Mouse (Mus musculus): ENCODE data around the gene Nde1.
A peak's percentile ranks its signal among the peaks of the same experiment; 100 is the strongest.
"Not testable (repeated sequence)": the region's sequence is repeated elsewhere in the genome, so short reads cannot be mapped to it uniquely, and the experiment has no call there.

Gene Nde1

DNA sequence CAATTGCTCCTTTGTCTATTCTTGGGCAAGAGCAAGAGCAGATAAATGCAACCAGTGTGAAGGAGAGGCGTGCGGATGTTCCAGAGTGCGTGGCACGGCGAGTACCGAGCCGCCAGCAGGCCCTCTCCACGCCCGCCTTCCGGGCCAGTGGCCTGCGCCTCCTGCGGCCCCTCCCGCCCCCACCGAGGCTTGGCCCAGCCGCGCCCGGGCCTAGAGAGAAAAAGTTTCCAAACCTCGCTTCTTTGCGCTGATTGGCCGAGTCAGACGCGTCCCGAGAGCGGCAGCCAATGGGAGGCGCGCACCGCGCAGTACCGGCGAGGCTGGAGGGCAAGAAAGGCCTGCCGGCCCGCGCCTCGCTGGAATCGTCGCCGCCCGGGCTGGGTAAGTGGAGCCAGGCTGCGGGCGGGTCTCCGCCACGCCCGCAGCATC is at the start of gene Nde1, which contains the start of gene Marf1:
Nde1 (plus strand) TSS at position 288 of the 429 bp plus-strand sequence.
Marf1 (minus strand) TSS at position 364 of the 429 bp plus-strand sequence.
- peak; percentile 76 for DNase-seq (ENCODE audit: extremely low read depth, low read depth)

GRCm38 (mm10) chr16:14117299-14117698 is 45.8 kb upstream of the Nde1 start:
- DNase-seq (ENCODE audit: extremely low read depth, low read depth): peak; percentile 60

- no peak for DNase-seq (ENCODE audit: extremely low read depth, low read depth)
Observed at GRCm38 (mm10) chr16:14120941-14121340, 42.1 kb upstream of the Nde1 start.

DNA sequence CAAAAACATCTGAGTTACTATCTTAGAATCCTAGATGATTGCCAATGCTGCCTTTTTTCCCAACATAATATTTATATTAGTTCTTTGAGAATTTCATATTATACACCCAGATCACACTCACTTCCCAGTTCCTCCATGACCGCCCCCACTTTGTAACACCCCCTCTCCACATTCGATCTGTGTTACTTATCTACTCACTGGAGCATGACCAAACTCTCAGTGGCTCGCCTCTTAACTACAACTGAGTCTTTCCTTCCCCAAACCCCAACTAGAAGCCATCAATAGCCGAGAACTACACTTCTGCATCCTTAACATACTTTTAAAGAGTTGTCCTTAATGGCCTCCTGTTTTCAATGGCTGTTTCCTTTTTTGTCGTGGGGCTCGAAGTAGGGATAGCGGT is 41.5 kb upstream of the Nde1 start:
- peak; percentile 27 for DNase-seq (ENCODE audit: extremely low read depth, low read depth)

DNA sequence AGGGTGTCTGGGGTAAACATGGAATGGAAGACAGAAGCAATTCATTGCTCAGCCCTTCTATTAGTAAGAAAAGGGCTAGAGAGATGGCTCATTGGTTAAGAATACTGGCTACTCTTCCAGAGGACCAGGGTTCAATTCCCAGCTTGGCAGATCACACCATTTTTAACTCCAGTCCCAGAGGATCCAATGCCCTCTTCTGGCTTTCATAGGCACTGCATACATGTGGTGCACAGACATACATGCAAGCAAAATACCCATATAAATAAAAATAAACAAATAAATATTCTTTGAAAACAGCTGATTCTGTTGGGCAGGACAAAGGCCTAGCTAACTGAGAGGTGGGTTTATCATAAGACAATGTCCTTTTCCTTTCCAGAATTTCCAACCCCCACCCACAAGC is 40.5 kb upstream of the Nde1 start:
- DNase-seq (ENCODE audit: extremely low read depth, low read depth): no peak

GRCm38 (mm10) chr16:14123901-14124300 is 39.2 kb upstream of the Nde1 start:
- no peak for DNase-seq (ENCODE audit: extremely low read depth, low read depth)

GRCm38 (mm10) chr16:14124709-14125108 is 38.4 kb upstream of the Nde1 start:
- no peak for DNase-seq (ENCODE audit: extremely low read depth, low read depth)

GRCm38 (mm10) chr16:14125253-14125652 is 37.8 kb upstream of the Nde1 start:
- no peak for DNase-seq (ENCODE audit: extremely low read depth, low read depth)

DNA sequence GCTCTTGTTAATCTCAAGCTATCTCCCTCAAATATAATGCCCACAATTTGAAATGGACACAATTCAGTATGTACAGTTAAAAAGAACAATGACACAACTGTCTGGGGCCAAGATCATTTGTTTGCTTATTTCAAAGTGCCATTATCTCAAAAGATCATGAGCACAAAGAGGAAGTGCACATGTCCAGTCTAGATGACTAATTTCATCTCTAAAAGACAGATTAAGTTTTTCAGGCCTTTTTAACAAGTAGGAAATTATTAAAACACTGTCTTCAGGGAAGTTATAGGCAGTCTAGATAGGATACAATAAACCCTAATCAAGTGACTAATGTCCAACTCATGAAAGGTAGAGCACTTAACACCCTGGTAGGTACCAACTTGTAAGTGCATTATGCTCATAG is 34.1 kb upstream of the Nde1 start:
- no peak for DNase-seq (ENCODE audit: extremely low read depth, low read depth)

DNA sequence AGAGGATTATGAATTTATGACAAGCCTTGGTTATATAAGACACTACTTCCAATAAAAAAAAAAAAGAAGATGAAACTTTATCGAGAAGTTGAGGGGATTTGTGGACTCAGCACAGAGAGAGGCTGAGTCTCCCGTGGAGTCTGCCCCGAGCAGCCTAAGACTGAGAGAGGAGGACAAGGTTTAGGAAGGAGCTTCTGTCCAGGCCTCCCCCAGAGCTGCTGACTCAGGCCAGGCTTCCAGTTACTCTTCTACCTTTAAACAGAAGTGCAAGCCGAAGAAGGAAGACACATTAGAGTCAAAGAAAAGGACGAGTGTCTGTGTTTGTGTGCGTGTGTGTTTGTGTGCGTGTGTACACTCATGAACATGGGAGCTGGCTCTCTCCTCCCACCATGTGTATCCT is 32.3 kb upstream of the Nde1 start:
- DNase-seq (ENCODE audit: extremely low read depth, low read depth): no peak

DNA sequence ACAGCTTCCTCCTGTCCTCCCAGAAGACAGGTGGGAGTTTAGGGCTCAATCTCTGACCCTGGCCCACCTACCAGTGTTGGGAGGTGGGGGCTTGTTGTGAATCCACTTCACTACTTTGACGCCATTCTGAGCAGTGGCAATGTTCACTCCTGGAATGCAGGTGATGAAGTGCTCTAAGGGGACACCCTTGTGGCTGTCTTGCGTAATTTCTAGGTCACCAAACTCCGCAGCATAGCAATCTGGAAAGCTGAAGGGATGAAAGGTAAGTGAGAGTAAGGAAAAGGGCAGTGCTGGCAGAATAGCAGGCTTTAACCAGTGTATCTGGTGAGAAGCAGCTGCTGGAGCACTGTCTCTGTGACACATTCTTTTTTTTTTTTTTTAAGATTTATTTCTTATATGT is 31.7 kb upstream of the Nde1 start:
- DNase-seq (ENCODE audit: extremely low read depth, low read depth): no peak

DNA sequence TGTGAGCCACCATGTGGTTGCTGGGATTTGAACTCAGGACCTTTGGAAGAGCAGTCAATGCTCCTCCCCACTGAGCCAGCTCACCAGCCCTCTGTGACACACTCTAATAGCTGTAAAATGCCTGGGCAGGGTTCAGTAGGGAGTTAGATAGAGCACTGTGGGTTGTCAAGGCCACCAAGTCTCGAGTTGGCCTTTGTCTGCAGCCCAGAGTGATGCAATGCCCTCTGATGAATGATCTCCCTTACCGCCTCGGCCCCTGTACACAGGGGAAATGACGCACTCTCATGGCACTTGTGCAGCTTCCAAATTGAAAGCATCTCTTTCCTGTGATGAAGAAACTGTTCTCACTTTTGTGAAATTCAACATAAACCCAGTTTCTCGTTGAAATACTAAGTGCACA is 31.2 kb upstream of the Nde1 start:
- DNase-seq (ENCODE audit: extremely low read depth, low read depth): no peak

GRCm38 (mm10) chr16:14135014-14135413 is 28.1 kb upstream of the Nde1 start:
- no peak for DNase-seq (ENCODE audit: extremely low read depth, low read depth)

DNA sequence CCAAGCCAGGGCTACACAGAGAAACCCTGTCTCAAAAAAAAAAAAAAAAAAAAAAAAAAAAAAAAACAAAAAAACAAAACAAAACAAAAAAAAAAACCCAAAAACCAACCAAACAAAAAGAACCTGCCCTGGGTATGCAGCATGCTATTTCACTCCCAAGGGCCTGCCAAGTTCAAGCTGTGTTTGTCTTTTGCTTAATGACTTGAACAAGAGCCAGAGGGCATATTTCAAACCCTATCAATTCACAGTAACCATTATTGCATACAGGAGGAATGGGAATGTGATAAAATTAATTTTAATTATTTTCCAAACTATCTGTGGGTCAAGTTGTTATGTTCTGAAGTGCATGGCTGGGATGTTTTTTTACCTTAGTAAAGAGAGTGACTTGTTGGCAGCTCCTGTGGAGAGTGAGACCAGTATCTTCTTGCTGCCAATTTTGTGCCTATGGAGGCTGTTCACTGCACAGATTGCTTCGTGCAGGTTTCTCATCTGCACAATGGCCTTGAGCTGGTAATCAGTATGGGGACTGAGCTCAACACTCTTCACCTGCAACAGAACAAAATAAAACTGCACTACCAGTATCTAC is 25.0 kb upstream of the Nde1 start:
- DNase-seq (ENCODE audit: extremely low read depth, low read depth): no peak

GRCm38 (mm10) chr16:14139106-14139505 is 24.0 kb upstream of the Nde1 start:
- DNase-seq (ENCODE audit: extremely low read depth, low read depth): no peak

DNA sequence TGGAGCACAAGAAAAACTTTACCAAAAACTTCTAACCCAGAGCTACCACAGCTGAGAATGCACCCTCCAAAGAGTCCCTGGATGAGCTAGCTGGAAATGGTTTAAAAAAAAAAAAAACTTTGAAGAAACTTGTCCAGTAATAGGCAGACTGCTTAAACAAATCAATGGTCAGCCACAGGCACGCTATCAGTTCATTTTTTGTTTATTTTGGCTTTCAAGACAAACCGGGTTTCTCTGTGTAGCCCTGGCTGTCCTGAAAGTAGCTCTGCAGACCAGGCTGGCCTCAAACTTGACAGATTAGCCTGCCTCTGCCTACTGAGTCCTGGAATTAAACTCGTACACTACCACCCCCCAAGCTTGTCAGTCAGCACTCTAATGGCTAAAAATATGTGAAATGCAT is 19.8 kb upstream of the Nde1 start:
- no peak for DNase-seq (ENCODE audit: extremely low read depth, low read depth)

GRCm38 (mm10) chr16:14147712-14148111 is 15.4 kb upstream of the Nde1 start:
- no peak for DNase-seq (ENCODE audit: extremely low read depth, low read depth)

DNA sequence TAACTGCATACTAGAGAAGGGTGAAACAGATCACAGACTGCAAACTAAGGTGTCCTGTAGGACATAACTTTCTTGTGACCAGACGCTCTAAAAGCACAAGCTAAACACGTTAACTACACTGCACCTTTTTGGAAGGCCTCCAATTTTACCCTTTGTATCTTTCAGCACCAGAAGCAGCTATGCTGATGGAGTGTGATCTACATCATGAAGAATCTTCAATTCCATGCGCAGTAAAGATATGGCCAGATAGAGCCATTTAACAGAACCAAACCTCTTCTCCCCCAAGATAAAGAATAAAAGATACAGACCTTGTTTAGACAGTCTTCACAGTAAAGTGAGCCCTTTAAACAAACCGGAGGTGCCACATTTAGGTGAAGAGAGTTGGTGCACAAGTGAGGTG is 11.4 kb upstream of the Nde1 start:
- DNase-seq (ENCODE audit: extremely low read depth, low read depth): no peak

DNA sequence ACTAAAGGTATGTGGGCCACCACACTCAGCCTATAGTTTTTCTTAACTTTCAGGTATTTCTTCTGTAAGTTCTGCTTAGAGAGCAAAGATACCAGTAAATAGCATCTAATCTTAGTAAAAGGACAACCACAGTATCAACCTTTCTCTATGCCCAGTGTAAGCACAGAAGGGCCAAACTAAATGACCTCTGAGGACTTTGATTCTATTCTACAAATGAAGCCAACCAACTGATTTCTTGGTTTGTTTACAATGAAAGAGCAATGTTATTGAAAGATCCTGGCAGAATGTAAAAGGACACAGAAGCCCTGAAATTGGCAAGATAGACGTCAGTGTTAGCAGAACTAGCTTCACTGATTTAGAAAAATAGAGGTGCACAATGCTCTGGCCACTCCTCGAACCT is 7.4 kb upstream of the Nde1 start:
- DNase-seq (ENCODE audit: extremely low read depth, low read depth): not testable (repeated sequence)

GRCm38 (mm10) chr16:14156312-14156711 is 6.8 kb upstream of the Nde1 start:
- DNase-seq (ENCODE audit: extremely low read depth, low read depth): no peak

DNA sequence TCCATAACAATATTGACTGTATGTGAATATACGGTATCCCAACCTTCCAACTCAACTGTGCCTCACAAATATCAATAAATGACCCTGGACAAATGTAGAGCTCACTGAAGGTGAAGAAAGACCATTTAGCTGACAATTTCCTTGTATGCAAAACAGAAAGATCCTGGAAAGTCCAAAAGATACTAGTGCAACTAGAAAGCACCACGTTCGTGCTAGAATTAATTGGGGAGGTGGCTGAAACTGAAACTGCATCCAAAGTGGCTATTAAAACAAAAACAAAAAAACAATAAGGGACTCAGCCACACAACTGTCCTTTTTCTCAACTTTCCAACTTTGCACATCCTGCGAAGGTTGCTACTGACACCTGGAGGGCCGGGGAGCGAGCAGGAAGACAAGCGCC is 4.5 kb upstream of the Nde1 start:
- DNase-seq (ENCODE audit: extremely low read depth, low read depth): no peak

DNA sequence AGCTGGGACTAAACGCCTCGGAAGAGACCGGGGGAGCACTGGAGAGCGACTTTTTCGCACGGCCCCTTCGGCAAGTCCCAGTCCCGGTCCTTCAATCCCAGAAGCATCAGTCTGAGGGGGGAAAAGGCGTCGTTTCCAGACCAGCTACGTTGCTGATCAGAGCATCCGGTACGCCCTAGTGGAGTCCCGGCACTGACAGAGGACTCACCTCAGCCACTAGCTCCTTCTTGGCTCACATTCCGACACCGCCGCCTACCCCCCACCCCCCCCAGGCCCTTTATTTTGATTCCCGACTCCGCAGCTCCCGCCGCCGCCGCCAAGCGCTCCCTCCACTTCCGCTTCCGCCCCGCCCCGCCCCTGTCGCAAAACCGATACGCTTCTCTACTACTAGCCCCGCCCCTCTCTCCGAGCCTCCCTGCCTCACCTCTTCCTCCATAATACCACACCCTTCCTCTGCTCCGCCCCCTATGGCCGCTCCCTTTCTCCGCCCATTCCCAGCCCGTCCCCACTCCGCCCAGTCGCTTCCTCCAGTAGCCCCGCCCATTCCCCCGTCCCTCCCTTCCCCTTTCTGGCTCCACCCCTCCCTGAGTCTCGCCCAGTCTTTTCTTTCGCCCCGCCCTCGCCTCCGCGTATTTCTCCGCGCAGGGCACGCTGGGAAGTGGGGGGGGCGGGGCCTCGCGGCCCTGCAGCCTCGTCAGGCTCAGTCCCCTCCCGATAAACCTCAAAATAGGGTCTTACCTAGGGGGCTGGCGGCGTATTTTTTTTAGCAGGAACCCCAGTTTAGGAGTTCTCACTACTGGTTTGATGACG is 3.9 kb upstream of the Nde1 start:
- DNase-seq (ENCODE audit: extremely low read depth, low read depth): peak; percentile 85

DNA sequence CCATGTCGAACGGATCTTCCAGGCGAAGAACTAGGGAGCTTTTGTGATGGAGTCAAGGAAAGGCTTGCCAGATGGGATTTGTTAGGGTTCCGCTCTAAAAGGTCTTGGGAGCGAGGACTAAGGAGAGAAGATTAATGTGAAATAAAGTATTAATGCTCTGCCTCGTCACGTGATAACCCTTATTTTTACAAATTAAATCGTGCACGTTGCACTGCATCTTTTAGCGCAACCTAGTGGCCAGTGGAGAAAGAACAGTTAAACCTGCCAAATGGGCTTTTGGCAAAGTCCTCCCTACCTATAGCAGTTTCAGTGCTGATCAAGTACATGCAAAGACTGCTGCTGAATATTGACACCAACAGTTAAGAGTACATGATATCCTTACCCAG is 3.3 kb upstream of the Nde1 start:
- DNase-seq (ENCODE audit: extremely low read depth, low read depth): peak; percentile 75
